Mouse (Mus musculus) bone marrow, adult 2 months (tissue): ENCODE measurements at regions not wholly inside any gene's neighbourhood (a gene's known extent, or its start where the extent isn't known, plus 50 kb on each side); places are given as distances from the start of the nearest gene placed in this dataset.

Experiments
- CTCF ChIP-seq: fragments of 200-500 bp; IDR thresholded peaks from 2 replicates; pipeline ENCODE4 v1.5.1; 2011; ENCODE audit warnings: low read length, control low read depth; ENCODE audit not compliant: control insufficient read depth, insufficient read depth
- POLR2A ChIP-seq: fragments of 200-500 bp; IDR thresholded peaks from 2 replicates; pipeline ENCODE4 v1.6.1; 2011; ENCODE audit warnings: low read depth, mild to moderate bottlenecking, control low read depth, low read length, borderline replicate concordance; ENCODE audit not compliant: control insufficient read depth

GRCm38 (mm10) chr12:96261978-96262377 is 570.0 kb downstream of the Flrt2 start:
- no peak for TF ChIP-seq CTCF
- TF ChIP-seq POLR2A = no peak
